Mouse (Mus musculus): ENCODE results near the gene Ppig.
A peak's percentile ranks its signal among the peaks of the same experiment; 100 is the strongest.
"Not testable (repeated sequence)": the region's sequence is repeated elsewhere in the genome, so short reads cannot be mapped to it uniquely, and the experiment has no call there.

Ppig gene

GRCm38 (mm10) chr2:69722273-69722649 is at the start of gene Ppig:
Gene Ppig (plus strand): TSS chr2:69722545.
- DNase-seq (ENCODE audit: low spot score), result no peak

DNA sequence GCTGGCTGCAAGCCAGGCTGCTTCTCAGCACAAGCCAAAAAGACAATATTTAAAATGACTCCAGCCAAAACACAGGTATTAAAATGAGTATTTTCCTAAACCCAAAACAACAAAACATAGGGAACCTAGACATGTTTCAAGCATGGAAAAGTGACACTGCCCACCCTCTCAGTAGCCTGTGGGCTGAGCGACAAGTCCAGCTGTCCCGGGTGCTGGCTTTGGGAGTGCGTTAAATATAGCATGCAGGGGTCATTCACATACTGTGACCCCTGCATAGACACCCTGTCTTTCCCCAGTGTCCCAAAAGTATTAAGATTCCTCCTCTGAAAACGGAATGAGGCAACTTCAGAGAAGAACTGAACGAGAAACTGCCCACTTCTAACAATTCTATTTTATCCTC is 48.6 kb upstream of the Ppig start:
- no peak for DNase-seq (ENCODE audit: low spot score)

DNA sequence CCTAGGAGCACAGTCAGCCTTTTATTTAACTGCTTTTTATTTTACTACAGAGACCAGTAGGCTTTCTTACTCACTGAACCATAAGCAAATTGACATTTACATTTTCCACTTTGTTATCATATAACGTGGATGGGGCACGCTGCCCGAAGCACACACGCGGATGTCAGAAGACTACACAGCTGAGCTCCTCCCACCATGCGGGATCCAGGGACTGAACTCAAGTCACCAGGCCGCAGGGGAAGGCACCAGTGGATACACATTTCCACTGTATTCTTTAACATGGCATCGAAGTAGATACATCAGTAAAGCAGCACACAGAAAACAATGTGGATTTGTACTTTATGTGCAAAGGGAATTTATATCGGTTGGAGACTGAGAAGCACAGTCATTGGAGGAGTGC is 47.1 kb upstream of the Ppig start:
- no peak for DNase-seq (ENCODE audit: low spot score)

GRCm38 (mm10) chr2:69676713-69677112 is 45.6 kb upstream of the Ppig start:
- no peak for DNase-seq (ENCODE audit: low spot score)

DNA sequence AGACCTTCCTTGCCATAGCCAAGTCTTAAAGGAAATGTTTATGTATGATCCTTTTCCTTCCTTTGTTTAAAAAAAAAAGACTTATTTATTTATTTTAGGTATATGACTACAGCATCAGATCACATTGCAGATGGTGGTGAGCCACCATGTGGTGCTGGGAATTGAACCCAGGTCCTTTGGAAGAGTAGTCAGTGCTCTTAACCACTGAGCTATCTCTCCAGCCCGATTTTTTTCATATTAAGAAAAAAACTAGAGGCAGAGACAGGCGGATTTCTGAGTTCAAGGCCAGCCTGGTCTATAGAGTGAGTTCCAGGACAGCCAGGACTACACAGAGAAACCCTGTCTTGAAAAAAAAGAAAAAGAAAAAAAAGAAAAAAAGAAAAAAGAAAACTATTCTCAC is 45.1 kb upstream of the Ppig start:
- DNase-seq (ENCODE audit: low spot score), result not testable (repeated sequence)

- DNase-seq (ENCODE audit: low spot score), result peak; percentile 8
These were observed 42.4 kb upstream of the Ppig start for GRCm38 (mm10) chr2:69679990-69680389.

DNA sequence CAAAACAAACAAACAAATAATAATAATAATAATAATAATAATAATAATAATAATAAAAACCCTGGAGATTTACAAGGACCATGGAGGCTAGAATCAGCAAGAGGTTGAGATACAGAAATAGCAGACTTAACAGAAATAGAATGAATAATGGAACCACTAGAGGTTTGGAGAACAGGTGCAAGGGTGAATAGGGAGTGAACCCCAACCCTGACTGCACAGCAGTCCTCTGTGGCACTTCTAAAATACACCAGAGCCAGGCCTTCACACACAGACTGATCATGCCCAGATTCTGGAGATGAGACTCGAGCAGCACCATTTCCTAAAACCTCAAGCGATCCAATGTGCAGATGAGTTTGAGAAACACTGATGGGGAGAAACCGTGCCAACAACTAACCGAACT is 40.4 kb upstream of the Ppig start:
- DNase-seq (ENCODE audit: low spot score), result no peak

GRCm38 (mm10) chr2:69683036-69683805 is 39.1 kb upstream of the Ppig start:
- DNase-seq (ENCODE audit: low spot score), result no peak

- DNase-seq (ENCODE audit: low spot score), result no peak
These were observed 37.9 kb upstream of the Ppig start for GRCm38 (mm10) chr2:69684488-69684887.

DNA sequence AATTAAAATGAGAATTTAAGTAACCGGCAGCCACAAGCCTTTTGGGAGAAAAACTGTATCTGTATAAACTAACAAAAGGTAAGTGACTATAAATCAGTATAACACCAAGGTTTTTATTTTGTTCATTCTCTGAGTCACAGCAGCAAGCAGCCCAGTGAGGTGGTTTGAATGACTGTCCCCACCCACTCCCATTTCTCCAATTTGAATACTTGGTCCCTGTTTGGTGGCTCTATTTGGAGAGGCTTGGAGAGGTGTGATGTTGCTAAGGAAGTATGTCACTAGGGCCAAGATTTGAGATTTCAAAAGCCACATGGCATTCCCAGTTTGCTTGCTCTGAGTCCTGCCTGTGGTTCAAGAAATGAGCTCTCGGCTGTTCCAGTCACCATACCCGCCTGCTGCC is 32.1 kb upstream of the Ppig start:
- DNase-seq (ENCODE audit: low spot score), result no peak

- no peak for DNase-seq (ENCODE audit: low spot score)
These were observed 31.5 kb upstream of the Ppig start for GRCm38 (mm10) chr2:69690843-69691242.

DNA sequence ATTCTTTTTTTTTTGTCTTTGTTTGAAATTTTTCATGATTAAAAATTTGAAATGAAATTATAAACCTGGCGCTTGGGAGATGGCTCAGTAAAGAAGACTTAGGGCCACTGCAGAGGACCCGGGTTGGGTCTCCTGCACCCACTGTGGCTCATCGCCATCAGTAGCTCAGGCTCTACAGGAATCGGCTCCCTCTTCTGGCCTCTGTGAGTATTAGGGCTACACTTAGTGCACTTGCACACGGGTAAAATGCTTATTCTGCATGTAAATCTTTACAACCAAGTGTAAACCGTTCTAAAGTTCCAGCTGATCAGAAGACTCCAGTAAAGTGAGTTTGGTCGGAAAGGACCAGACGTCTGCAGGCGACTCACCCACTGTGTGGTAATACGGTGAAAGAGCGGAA is 28.8 kb upstream of the Ppig start:
- no peak for DNase-seq (ENCODE audit: low spot score)

DNA sequence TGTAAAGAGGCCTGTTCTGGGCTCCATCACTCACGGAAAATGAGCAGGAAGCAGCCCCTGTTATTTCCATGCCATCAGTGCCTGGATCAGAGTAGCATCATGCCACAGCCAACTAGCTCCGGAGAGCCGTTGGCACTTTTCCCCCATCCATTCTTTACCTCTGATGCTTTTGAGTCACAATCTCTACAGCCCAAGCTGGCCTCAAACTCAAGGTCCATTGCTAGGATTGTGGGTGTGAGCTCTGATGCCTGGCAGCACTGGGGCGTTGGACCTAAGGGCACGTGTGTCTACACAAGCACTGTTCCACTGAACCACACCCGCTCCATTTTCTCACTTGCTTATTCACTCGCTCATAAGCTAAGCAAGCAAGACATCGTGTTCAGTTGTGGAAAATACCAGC is 21.9 kb upstream of the Ppig start:
- DNase-seq (ENCODE audit: low spot score), result no peak

GRCm38 (mm10) chr2:69712171-69712570 is 10.2 kb upstream of the Ppig start:
- DNase-seq (ENCODE audit: low spot score), result no peak

- DNase-seq (ENCODE audit: low spot score), result peak; percentile 84
These were observed 9.2 kb upstream of the Ppig start, which contains the start of gene Fastkd1 for GRCm38 (mm10) chr2:69712981-69713625. Gene Fastkd1 (minus strand): TSS chr2:69713516.

- DNase-seq (ENCODE audit: low spot score), result no peak
These were observed 8.7 kb upstream of the Ppig start for GRCm38 (mm10) chr2:69713626-69714014.

GRCm38 (mm10) chr2:69714126-69714525 is 8.2 kb upstream of the Ppig start:
- DNase-seq (ENCODE audit: low spot score), result no peak

DNA sequence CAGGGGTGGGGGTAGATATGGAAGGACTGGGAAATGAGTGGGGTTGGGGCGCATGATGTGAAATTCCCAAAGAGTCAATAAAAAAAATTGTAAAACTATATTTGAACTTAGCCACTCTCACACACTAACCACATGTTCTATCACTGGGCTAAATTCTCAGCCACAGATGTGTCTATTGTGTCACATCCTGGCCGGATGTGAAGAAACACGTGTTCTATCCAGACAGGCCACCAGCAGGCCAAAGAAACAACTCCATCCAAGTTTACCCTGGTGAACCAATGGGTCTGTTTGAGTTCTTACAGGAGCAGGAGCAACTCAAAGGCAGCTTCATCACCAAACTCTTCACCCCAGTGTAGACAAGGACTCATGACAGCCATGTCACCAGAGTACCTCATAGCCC is 5.9 kb upstream of the Ppig start:
- DNase-seq (ENCODE audit: low spot score), result no peak

- DNase-seq (ENCODE audit: low spot score), result no peak
These were observed 3.2 kb upstream of the Ppig start for GRCm38 (mm10) chr2:69719121-69719520.

GRCm38 (mm10) chr2:69722650-69723518 is 539 bp downstream of the Ppig start:
- peak; percentile 93 for DNase-seq (ENCODE audit: low spot score)

DNA sequence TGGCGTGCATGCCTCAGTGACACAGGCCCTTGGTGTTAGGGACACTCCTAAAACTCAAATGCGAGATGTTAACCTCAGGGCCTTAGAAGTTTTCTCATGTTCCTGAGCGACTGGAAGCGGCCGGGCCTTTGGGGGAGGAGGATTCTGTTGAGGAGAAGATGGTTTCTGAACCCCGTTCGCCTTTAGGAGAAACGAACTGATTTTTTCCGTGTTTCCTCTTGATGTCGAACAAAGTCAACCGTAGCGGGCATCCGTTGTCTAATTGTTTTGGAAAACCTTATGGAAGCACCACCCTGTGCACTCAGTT is 1.1 kb downstream of the Ppig start:
- no peak for DNase-seq (ENCODE audit: low spot score)

- no peak for DNase-seq (ENCODE audit: low spot score)
These were observed 22.7 kb downstream of the Ppig start for GRCm38 (mm10) chr2:69745091-69745490.

DNA sequence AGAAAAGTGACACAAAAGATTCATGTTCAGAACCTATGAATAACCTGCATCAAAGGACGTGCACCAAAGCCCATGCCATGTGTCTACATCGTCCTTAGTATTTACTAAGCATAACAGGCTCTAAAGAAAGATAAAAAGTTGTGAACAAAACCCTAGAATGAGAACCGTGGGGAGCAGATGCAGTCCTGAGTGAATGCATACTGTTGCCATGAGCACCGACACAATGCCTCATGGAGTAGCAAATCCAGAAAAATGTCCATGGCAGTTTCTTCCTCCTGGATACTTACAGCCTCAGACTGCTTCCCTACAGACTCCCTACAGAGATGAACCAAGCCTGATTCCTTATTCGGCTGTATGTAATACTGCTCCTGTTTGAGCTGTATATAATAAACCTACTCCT is 38.6 kb downstream of the Ppig start:
- DNase-seq (ENCODE audit: low spot score), result no peak
